Mouse (Mus musculus): Measurements from ENCODE around the gene Gm3285. TPM values are rescaled to one million over a fixed set of nuclear protein-coding genes. Genes with fewer than 3 reads are reported as not detected.

Gm3285 gene
- total and polyA plus RNA-seq, 3 experiments, result not detected

DNA sequence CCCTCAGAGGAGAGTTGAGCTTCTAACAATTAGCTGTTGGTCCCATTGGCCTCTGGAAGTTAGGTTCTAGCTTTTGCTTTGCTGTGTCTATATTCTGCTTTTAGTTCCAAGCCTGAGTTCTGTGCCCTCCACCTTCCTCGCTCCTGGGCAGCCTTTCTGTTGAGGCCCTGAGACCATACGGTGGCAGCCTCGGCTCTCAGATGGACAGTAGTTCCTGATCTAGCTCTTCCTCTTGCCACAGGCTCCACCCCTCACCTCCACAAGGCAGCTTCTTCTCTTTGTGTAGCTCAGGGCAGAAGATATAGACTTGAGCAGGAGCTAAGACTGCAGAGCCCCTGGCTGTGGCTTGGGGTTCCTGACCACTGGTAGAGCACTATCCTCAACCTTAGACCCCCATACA lies 18.5 kb downstream of the Gm3285 start:
- Histone ChIP-seq H3K4me3 (replicated peaks in 1 of 3; ENCODE audit: low read depth in 2 of 3, low read length in 2 of 3, poor library complexity in 1 of 3) (no peak overlapping the region), H3K27ac (ENCODE audit: insufficient read depth, low read depth) (no peak overlapping the region), H3K4me2 (ENCODE audit: insufficient read depth, low read depth, poor library complexity, severe bottlenecking) (no peak overlapping the region), H3K9me3 (replicated peaks; ENCODE audit: low read length) (peaks cover 4% of the 10 kb centered on the region), H3K4me1 (ENCODE audit: control insufficient read depth in 1 of 2, insufficient read depth in 2 of 2) (no peaks in the 10 kb centered on the region), H3K36me3 (replicated peaks in 1 of 2; ENCODE audit: control insufficient read depth in 1 of 2, insufficient read depth in 1 of 2, low read length in 1 of 2) (no peaks in the 10 kb centered on the region), H3K79me2 (replicated peaks; ENCODE audit: control insufficient read depth, extremely low read depth, insufficient read depth, poor library complexity, severe bottlenecking) (no peaks in the 10 kb centered on the region), H3K9ac (ENCODE audit: insufficient read depth, low read depth) (no peak overlapping the region), H3K27me3 (replicated peaks) (peaks cover 76% of the 10 kb centered on the region)
- in situ Hi-C loops (cut with MboI; ENCODE audit: low pct_ligation_motif_present, low pct_unique_long_range_greater_than_20kb, low sequenced_read_pairs) (loop anchor here (25.0 kb wide), 1 partner anchor 243 kb away; no protein-coding TSS in a partner anchor), dilution Hi-C loops (cut with MboI; ENCODE audit: extremely low pct_ligation_motif_present, extremely low pct_unique_long_range_greater_than_20kb, low sequenced_read_pairs) (no loop called here)
- DNase-seq (ENCODE audit: extremely low read depth), result no peak
- no peak for TF ChIP-seq NELFE (IDR thresholded peaks at IDR 0.05; ENCODE audit: low read depth, low read length)
- no peak for TF ChIP-seq MAZ (IDR thresholded peaks at IDR 0.05; ENCODE audit: low read depth, low read length)
- TF ChIP-seq EP300 (IDR thresholded peaks at IDR 0.05; ENCODE audit: low read length), result no peak
- peak in 1 of 2 experiments; percentile 47; a peak in 2 of 4 replicates for TF ChIP-seq CTCF (conservative IDR thresholded peaks at IDR 0.05 in 1 of 2, IDR thresholded peaks at IDR 0.05 in 1 of 2; ENCODE audit: low read depth in 2 of 2, low read length in 2 of 2)
- TF ChIP-seq MYC (IDR thresholded peaks at IDR 0.05; ENCODE audit: low read depth, low read length), result no peak
- TF ChIP-seq RAD21 (IDR thresholded peaks at IDR 0.05; ENCODE audit: low read depth, low read length), result peak; percentile 41

DNA sequence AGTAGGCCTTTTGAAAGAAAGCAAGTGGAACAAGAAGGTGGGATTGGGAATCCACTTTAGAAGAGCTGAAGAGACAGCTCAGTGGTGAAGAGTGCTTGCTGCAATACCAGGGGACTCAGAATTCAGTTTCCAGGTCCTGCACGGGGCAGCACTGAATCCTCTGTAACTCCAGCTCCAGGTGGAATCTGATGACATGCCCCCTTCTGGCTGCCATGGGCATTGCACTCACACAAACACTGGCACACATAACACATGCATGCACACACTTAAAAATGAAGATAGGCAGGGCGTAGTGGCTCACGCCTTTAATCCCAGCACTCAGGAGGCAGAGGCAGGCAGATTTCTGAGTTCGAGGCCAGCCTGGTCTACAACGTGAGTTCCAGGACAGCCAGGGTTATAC lies 20.8 kb downstream of the Gm3285 start:
- TF ChIP-seq TBP (conservative IDR thresholded peaks at IDR 0.05; ENCODE audit: low read depth, low read length), result no peak
- peak in 1 of 2 experiments; percentile 27; a peak in 2 of 4 replicates for TF ChIP-seq CTCF (conservative IDR thresholded peaks at IDR 0.05 in 1 of 2, IDR thresholded peaks at IDR 0.05 in 1 of 2; ENCODE audit: low read depth in 2 of 2, low read length in 2 of 2)
- dilution Hi-C loops (cut with MboI; ENCODE audit: extremely low pct_ligation_motif_present, extremely low pct_unique_long_range_greater_than_20kb, low sequenced_read_pairs), result no loop called here
- DNase-seq (ENCODE audit: extremely low read depth), result no peak

GRCm38 (mm10) chr10:77886007-77886747 lies 24.4 kb downstream of the Gm3285 start:
- Histone ChIP-seq H3K9ac (ENCODE audit: insufficient read depth, low read depth) (no peak overlapping the region), H3K27me3 (replicated peaks) (peaks cover 78% of the 10 kb centered on the region), H3K4me1 (ENCODE audit: control insufficient read depth in 1 of 2, insufficient read depth in 2 of 2) (peaks cover 5 to 6% of the 10 kb centered on the region in 2 experiments), H3K9me3 (replicated peaks; ENCODE audit: low read length) (peaks cover 10% of the 10 kb centered on the region), H3K36me3 (replicated peaks in 1 of 2; ENCODE audit: control insufficient read depth in 1 of 2, insufficient read depth in 1 of 2, low read length in 1 of 2) (no peaks in the 10 kb centered on the region), H3K4me2 (ENCODE audit: insufficient read depth, low read depth, poor library complexity, severe bottlenecking) (no peak overlapping the region), H3K79me2 (replicated peaks; ENCODE audit: control insufficient read depth, extremely low read depth, insufficient read depth, poor library complexity, severe bottlenecking) (no peaks in the 10 kb centered on the region), H3K4me3 (replicated peaks in 1 of 3; ENCODE audit: low read depth in 2 of 3, low read length in 2 of 3, poor library complexity in 1 of 3) (no peak overlapping the region), H3K27ac (ENCODE audit: insufficient read depth, low read depth) (no peak overlapping the region)
- DNase-seq (ENCODE audit: extremely low read depth), result no peak
- peak in 1 of 2 experiments; percentile 48; a peak in 2 of 4 replicates for TF ChIP-seq CTCF (conservative IDR thresholded peaks at IDR 0.05 in 1 of 2, IDR thresholded peaks at IDR 0.05 in 1 of 2; ENCODE audit: low read depth in 2 of 2, low read length in 2 of 2)
- no peak for TF ChIP-seq MYC (IDR thresholded peaks at IDR 0.05; ENCODE audit: low read depth, low read length)
- TF ChIP-seq RAD21 (IDR thresholded peaks at IDR 0.05; ENCODE audit: low read depth, low read length), result peak; percentile 47
- no peak for TF ChIP-seq MAX (IDR thresholded peaks at IDR 0.05; ENCODE audit: low read length)
- no peak for TF ChIP-seq SIN3A (IDR thresholded peaks at IDR 0.05; ENCODE audit: low read length)
- TF ChIP-seq POLR2A (IDR thresholded peaks at IDR 0.05; ENCODE audit: low read depth, low read length), result no peak
- in situ Hi-C loops (cut with MboI; ENCODE audit: low pct_ligation_motif_present, low pct_unique_long_range_greater_than_20kb, low sequenced_read_pairs) (loop anchor here (25.0 kb wide), 1 partner anchor 249 kb away; no protein-coding TSS in a partner anchor), dilution Hi-C loops (cut with MboI; ENCODE audit: extremely low pct_ligation_motif_present, extremely low pct_unique_long_range_greater_than_20kb, low sequenced_read_pairs) (no loop called here)

More for the DNA sequence above, 20.8 kb downstream of the Gm3285 start:
- Histone ChIP-seq H3K4me2 (ENCODE audit: insufficient read depth, low read depth, poor library complexity, severe bottlenecking) (no peak overlapping the region), H3K9ac (ENCODE audit: insufficient read depth, low read depth) (no peak overlapping the region), H3K27me3 (replicated peaks) (peaks cover 74% of the 10 kb centered on the region), H3K4me3 (replicated peaks in 1 of 3; ENCODE audit: low read depth in 2 of 3, low read length in 2 of 3, poor library complexity in 1 of 3) (no peak overlapping the region), H3K9me3 (replicated peaks; ENCODE audit: low read length) (peaks cover 4% of the 10 kb centered on the region), H3K27ac (ENCODE audit: insufficient read depth, low read depth) (no peak overlapping the region), H3K79me2 (replicated peaks; ENCODE audit: control insufficient read depth, extremely low read depth, insufficient read depth, poor library complexity, severe bottlenecking) (no peaks in the 10 kb centered on the region), H3K4me1 (ENCODE audit: control insufficient read depth in 1 of 2, insufficient read depth in 2 of 2) (no peaks in the 10 kb centered on the region), H3K36me3 (replicated peaks in 1 of 2; ENCODE audit: control insufficient read depth in 1 of 2, insufficient read depth in 1 of 2, low read length in 1 of 2) (no peaks in the 10 kb centered on the region)
- in situ Hi-C loops (cut with MboI; ENCODE audit: low pct_ligation_motif_present, low pct_unique_long_range_greater_than_20kb, low sequenced_read_pairs), result loop anchor here (25.0 kb wide), 1 partner anchor 245 kb away; no protein-coding TSS in a partner anchor
